Mouse (Mus musculus): ENCODE results near the gene Tmem179. TPM values are rescaled to one million over a fixed set of nuclear protein-coding genes. Genes with fewer than 3 reads are reported as not detected.

Tmem179 gene
- polyA plus RNA-seq, 1 experiment: not detected

- TF ChIP-seq EP300 (IDR thresholded peaks at IDR 0.05; ENCODE audit: insufficient read depth, low read depth, low read length) (no peak), POLR2A (IDR thresholded peaks at IDR 0.05; ENCODE audit: insufficient read depth, low read length) (no peak), CTCF (IDR thresholded peaks at IDR 0.05; ENCODE audit: low read depth, low read length) (no peak)
- H3K27ac ChIP-seq (ENCODE audit: insufficient read depth, low read length): no peak overlapping the region
Measured at GRCm38 (mm10) chr12:112559231-112559630, 42.7 kb upstream of the Tmem179 start.

GRCm38 (mm10) chr12:112557219-112557618, 40.7 kb upstream of the Tmem179 start:
- TF ChIP-seq POLR2A (IDR thresholded peaks at IDR 0.05; ENCODE audit: insufficient read depth, low read length): no peak
- no peak for TF ChIP-seq EP300 (IDR thresholded peaks at IDR 0.05; ENCODE audit: insufficient read depth, low read depth, low read length)
- no peak for TF ChIP-seq CTCF (IDR thresholded peaks at IDR 0.05; ENCODE audit: low read depth, low read length)
- Histone ChIP-seq H3K4me3 (ENCODE audit: low read depth, low read length) (no peak overlapping the region), H3K36me3 (ENCODE audit: control insufficient read depth, insufficient read depth, low read length, poor library complexity, severe bottlenecking) (no peaks in the 10 kb centered on the region), H3K27me3 (ENCODE audit: control insufficient read depth, insufficient read depth, low read length, poor library complexity, severe bottlenecking) (no peaks in the 10 kb centered on the region; the same call in 1 of the 2 replicates), H3K27ac (ENCODE audit: insufficient read depth, low read length) (no peak overlapping the region), H3K9me3 (replicated peaks; ENCODE audit: control insufficient read depth, insufficient read depth, low read length, poor library complexity, severe bottlenecking) (no peaks in the 10 kb centered on the region), H3K4me1 (ENCODE audit: control insufficient read depth, insufficient read depth, low read length) (peaks cover 8% of the 10 kb centered on the region), H3K9ac (ENCODE audit: low read depth, poor library complexity, severe bottlenecking) (no peak overlapping the region)

More at GRCm38 (mm10) chr12:112559231-112559630, 42.7 kb upstream of the Tmem179 start:
- no peak overlapping the region for H3K4me3 ChIP-seq (ENCODE audit: low read depth, low read length)
- H3K9me3 ChIP-seq (replicated peaks; ENCODE audit: control insufficient read depth, insufficient read depth, low read length, poor library complexity, severe bottlenecking): no peaks in the 10 kb centered on the region
- H3K9ac ChIP-seq (ENCODE audit: low read depth, poor library complexity, severe bottlenecking): no peak overlapping the region
- peaks cover 8% of the 10 kb centered on the region for H3K4me1 ChIP-seq (ENCODE audit: control insufficient read depth, insufficient read depth, low read length)
- no peaks in the 10 kb centered on the region; the same call in 1 of the 2 replicates for H3K27me3 ChIP-seq (ENCODE audit: control insufficient read depth, insufficient read depth, low read length, poor library complexity, severe bottlenecking)
- H3K36me3 ChIP-seq (ENCODE audit: control insufficient read depth, insufficient read depth, low read length, poor library complexity, severe bottlenecking): no peaks in the 10 kb centered on the region

- H3K36me3 ChIP-seq (ENCODE audit: control insufficient read depth, insufficient read depth, low read length, poor library complexity, severe bottlenecking): no peaks in the 10 kb centered on the region
- no peaks in the 10 kb centered on the region for H3K9me3 ChIP-seq (replicated peaks; ENCODE audit: control insufficient read depth, insufficient read depth, low read length, poor library complexity, severe bottlenecking)
- no peaks in the 10 kb centered on the region; the same call in 1 of the 2 replicates for H3K27me3 ChIP-seq (ENCODE audit: control insufficient read depth, insufficient read depth, low read length, poor library complexity, severe bottlenecking)
- no peak overlapping the region for H3K4me3 ChIP-seq (ENCODE audit: low read depth, low read length)
- no peak overlapping the region for H3K9ac ChIP-seq (ENCODE audit: low read depth, poor library complexity, severe bottlenecking)
- no peak overlapping the region for H3K27ac ChIP-seq (ENCODE audit: insufficient read depth, low read length)
- no peak for TF ChIP-seq POLR2A (IDR thresholded peaks at IDR 0.05; ENCODE audit: insufficient read depth, low read length)
- TF ChIP-seq CTCF (IDR thresholded peaks at IDR 0.05; ENCODE audit: low read depth, low read length): no peak
- TF ChIP-seq EP300 (IDR thresholded peaks at IDR 0.05; ENCODE audit: insufficient read depth, low read depth, low read length): no peak
- H3K4me1 ChIP-seq (ENCODE audit: control insufficient read depth, insufficient read depth, low read length): peaks cover 8% of the 10 kb centered on the region
Measured at GRCm38 (mm10) chr12:112556531-112557060, 40.0 kb upstream of the Tmem179 start.

DNA sequence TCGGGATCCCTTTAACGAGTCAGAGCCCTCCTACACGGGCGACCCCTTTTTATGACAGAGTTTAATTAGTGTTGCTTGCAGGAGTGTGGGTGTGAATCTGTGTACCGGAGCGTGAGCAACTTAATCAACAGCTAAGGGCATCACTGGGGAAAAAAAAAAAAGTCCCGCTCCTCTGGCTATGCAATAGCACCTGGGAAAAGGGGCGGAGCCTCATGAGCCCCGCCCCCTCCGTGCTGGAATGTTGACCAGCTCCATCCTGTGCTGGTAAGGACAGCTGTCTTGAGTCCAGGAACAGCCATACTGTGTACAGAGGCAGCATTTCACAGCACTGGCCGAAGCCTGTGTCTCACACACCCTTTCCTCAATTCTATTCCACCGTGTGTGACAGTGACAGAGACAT, 38.4 kb upstream of the Tmem179 start:
- Histone ChIP-seq H3K27ac (ENCODE audit: insufficient read depth, low read length) (no peak overlapping the region), H3K36me3 (ENCODE audit: control insufficient read depth, insufficient read depth, low read length, poor library complexity, severe bottlenecking) (no peaks in the 10 kb centered on the region), H3K9me3 (replicated peaks; ENCODE audit: control insufficient read depth, insufficient read depth, low read length, poor library complexity, severe bottlenecking) (no peaks in the 10 kb centered on the region), H3K4me1 (ENCODE audit: control insufficient read depth, insufficient read depth, low read length) (peaks cover 9% of the 10 kb centered on the region), H3K27me3 (ENCODE audit: control insufficient read depth, insufficient read depth, low read length, poor library complexity, severe bottlenecking) (no peaks in the 10 kb centered on the region), H3K4me3 (ENCODE audit: low read depth, low read length) (no peak overlapping the region), H3K9ac (ENCODE audit: low read depth, poor library complexity, severe bottlenecking) (no peak overlapping the region)
- TF ChIP-seq POLR2A (IDR thresholded peaks at IDR 0.05; ENCODE audit: insufficient read depth, low read length) (no peak), EP300 (IDR thresholded peaks at IDR 0.05; ENCODE audit: insufficient read depth, low read depth, low read length) (no peak), CTCF (IDR thresholded peaks at IDR 0.05; ENCODE audit: low read depth, low read length) (no peak)

DNA sequence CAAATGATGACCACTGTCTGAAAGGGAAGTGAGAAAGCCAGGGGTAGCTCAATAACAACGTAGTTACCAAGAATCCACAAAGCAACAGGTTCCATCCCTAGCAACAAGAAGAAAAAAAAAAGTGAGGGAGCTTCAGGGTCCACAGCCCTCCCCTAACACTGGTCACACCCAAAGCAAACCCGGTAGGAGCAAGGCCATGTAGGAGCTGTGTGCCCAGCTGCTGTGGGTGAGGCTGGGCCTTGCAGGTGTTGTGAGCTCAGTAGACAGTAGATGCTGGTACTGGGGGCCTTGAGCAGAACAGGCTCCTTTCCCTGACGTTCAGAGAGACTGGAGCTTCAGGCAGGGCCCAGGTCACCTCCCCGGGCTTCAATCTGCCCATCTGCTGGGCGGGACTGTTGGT, 36.0 kb upstream of the Tmem179 start:
- Histone ChIP-seq H3K9ac (ENCODE audit: low read depth, poor library complexity, severe bottlenecking) (no peak overlapping the region), H3K4me1 (ENCODE audit: control insufficient read depth, insufficient read depth, low read length) (peaks cover 2% of the 10 kb centered on the region)

GRCm38 (mm10) chr12:112551861-112552375, 35.4 kb upstream of the Tmem179 start:
- H3K4me3 ChIP-seq (ENCODE audit: low read depth, low read length): no peak overlapping the region
- H3K9me3 ChIP-seq (replicated peaks; ENCODE audit: control insufficient read depth, insufficient read depth, low read length, poor library complexity, severe bottlenecking): no peaks in the 10 kb centered on the region
- TF ChIP-seq CTCF (IDR thresholded peaks at IDR 0.05; ENCODE audit: low read depth, low read length) (peak; percentile 100), POLR2A (IDR thresholded peaks at IDR 0.05; ENCODE audit: insufficient read depth, low read length) (no peak)
- peaks cover 2% of the 10 kb centered on the region for H3K4me1 ChIP-seq (ENCODE audit: control insufficient read depth, insufficient read depth, low read length)
- no peak overlapping the region for H3K27ac ChIP-seq (ENCODE audit: insufficient read depth, low read length)
- H3K36me3 ChIP-seq (ENCODE audit: control insufficient read depth, insufficient read depth, low read length, poor library complexity, severe bottlenecking): no peaks in the 10 kb centered on the region
- no peak overlapping the region for H3K9ac ChIP-seq (ENCODE audit: low read depth, poor library complexity, severe bottlenecking)
- H3K27me3 ChIP-seq (ENCODE audit: control insufficient read depth, insufficient read depth, low read length, poor library complexity, severe bottlenecking): no peaks in the 10 kb centered on the region

More for the DNA sequence above, 36.0 kb upstream of the Tmem179 start:
- H3K9me3 ChIP-seq (replicated peaks; ENCODE audit: control insufficient read depth, insufficient read depth, low read length, poor library complexity, severe bottlenecking): no peaks in the 10 kb centered on the region
- no peaks in the 10 kb centered on the region for H3K36me3 ChIP-seq (ENCODE audit: control insufficient read depth, insufficient read depth, low read length, poor library complexity, severe bottlenecking)
- H3K27me3 ChIP-seq (ENCODE audit: control insufficient read depth, insufficient read depth, low read length, poor library complexity, severe bottlenecking): no peaks in the 10 kb centered on the region
- no peak overlapping the region for H3K4me3 ChIP-seq (ENCODE audit: low read depth, low read length)
- H3K27ac ChIP-seq (ENCODE audit: insufficient read depth, low read length): no peak overlapping the region
- no peak for TF ChIP-seq EP300 (IDR thresholded peaks at IDR 0.05; ENCODE audit: insufficient read depth, low read depth, low read length)
- TF ChIP-seq POLR2A (IDR thresholded peaks at IDR 0.05; ENCODE audit: insufficient read depth, low read length): no peak
- no peak for TF ChIP-seq CTCF (IDR thresholded peaks at IDR 0.05; ENCODE audit: low read depth, low read length)

All from ES-Bruce4 (cell line).